Mouse (Mus musculus): Measurements from ENCODE around the gene Nox3. TPM values are rescaled to one million over a fixed set of nuclear protein-coding genes. Genes with fewer than 3 reads are reported as not detected.

Gene Nox3
- total RNA-seq, 2 experiments from 2014 or later = not detected

- no peak for DNase-seq
Measured at GRCm38 (mm10) chr17:3610307-3610754, 85.7 kb downstream of the Nox3 start.

GRCm38 (mm10) chr17:3602954-3603672 lies 92.9 kb downstream of the Nox3 start:
- no peak for DNase-seq

- DNase-seq = no peak
Measured at GRCm38 (mm10) chr17:3598393-3598792, 97.7 kb downstream of the Nox3 start.

DNA sequence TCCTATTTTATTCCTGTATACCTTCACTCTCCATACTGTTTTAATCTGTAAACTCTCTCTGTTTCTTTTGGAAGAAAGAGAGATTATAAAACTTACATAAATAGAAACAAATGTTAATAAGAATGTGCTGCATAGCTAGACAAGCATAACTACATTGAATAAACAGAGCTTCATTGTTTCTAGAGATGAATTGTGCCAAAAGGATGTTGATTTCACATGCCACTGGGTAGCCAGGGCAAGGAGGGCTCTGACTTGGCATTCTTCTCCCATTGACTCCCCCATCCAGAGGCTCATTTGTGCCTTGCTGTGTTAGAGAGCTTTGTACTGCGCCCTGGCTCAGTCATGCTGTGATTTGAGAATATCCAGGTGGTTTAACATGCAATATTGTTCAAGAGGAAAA lies 98.2 kb downstream of the Nox3 start:
- DNase-seq = no peak

- no peak for DNase-seq
Measured at GRCm38 (mm10) chr17:3597130-3597529, 98.9 kb downstream of the Nox3 start.

Other genes with a start within 250 kb of the Nox3 start
- not detected for gene Cldn20, start 163.7 kb downstream of the Nox3 start, total RNA-seq (2021)
- 10 to 100 TPM; 12.0 to 15.0 TPM for gene Tfb1m, start 138.5 kb downstream of the Nox3 start, total RNA-seq (2021)

Data from adrenal gland, postnatal 10 days (tissue).